Mouse (Mus musculus): Measurements from ENCODE around the gene Kcnq5. TPM values are rescaled to one million over a fixed set of nuclear protein-coding genes. Genes with fewer than 3 reads are reported as not detected.

The Kcnq5 gene
- polyA plus RNA-seq, 1 experiment from 2014 or later, result 1.3 TPM

- ATAC-seq (ENCODE audit: low FRiP score), result peak; percentile 86
- DNase-seq (ENCODE audit: low spot score), result peak; percentile 54
- Histone ChIP-seq H3K9me3 (ENCODE audit: control insufficient read depth, low read length) (no peaks in the 10 kb centered on the region), H3K36me3 (ENCODE audit: control insufficient read depth, insufficient read depth, low read length) (no peaks in the 10 kb centered on the region), H3K27ac (ENCODE audit: low read depth, low read length) (no peak overlapping the region), H3K4me3 (ENCODE audit: low read depth, low read length) (no peak overlapping the region), H3K4me2 (replicated peaks; ENCODE audit: low read depth, low read length) (no peak overlapping the region), H3K4me1 (replicated peaks; ENCODE audit: control insufficient read depth, insufficient read depth, low read length) (no peaks in the 10 kb centered on the region), H3K27me3 (ENCODE audit: control insufficient read depth, insufficient read depth, low read length) (no peaks in the 10 kb centered on the region), H3K9ac (ENCODE audit: low read depth, low read length) (no peak overlapping the region)
- WGBS, result 81% methylated on average over 2 of the region's 2 CpGs
Measured at GRCm38 (mm10) chr1:21805064-21805463, 156.7 kb downstream of the Kcnq5 start.

GRCm38 (mm10) chr1:21804477-21804866, 157.3 kb downstream of the Kcnq5 start:
- no peak for ATAC-seq (ENCODE audit: low FRiP score)
- no peaks in the 10 kb centered on the region for H3K36me3 ChIP-seq (ENCODE audit: control insufficient read depth, insufficient read depth, low read length)
- no peaks in the 10 kb centered on the region for H3K9me3 ChIP-seq (ENCODE audit: control insufficient read depth, low read length)
- no peak for DNase-seq (ENCODE audit: low spot score)
- no peaks in the 10 kb centered on the region for H3K4me1 ChIP-seq (replicated peaks; ENCODE audit: control insufficient read depth, insufficient read depth, low read length)
- no peaks in the 10 kb centered on the region for H3K27me3 ChIP-seq (ENCODE audit: control insufficient read depth, insufficient read depth, low read length)
- H3K27ac ChIP-seq (ENCODE audit: low read depth, low read length), result no peak overlapping the region
- WGBS, result 80% methylated on average over 2 of the region's 2 CpGs
- no peak overlapping the region for H3K4me2 ChIP-seq (replicated peaks; ENCODE audit: low read depth, low read length)
- H3K4me3 ChIP-seq (ENCODE audit: low read depth, low read length), result no peak overlapping the region
- no peak overlapping the region for H3K9ac ChIP-seq (ENCODE audit: low read depth, low read length)

- Histone ChIP-seq H3K27me3 (ENCODE audit: control insufficient read depth, insufficient read depth, low read length) (no peaks in the 10 kb centered on the region), H3K4me2 (replicated peaks; ENCODE audit: low read depth, low read length) (no peak overlapping the region), H3K9me3 (ENCODE audit: control insufficient read depth, low read length) (no peaks in the 10 kb centered on the region), H3K27ac (ENCODE audit: low read depth, low read length) (no peak overlapping the region), H3K4me1 (replicated peaks; ENCODE audit: control insufficient read depth, insufficient read depth, low read length) (no peaks in the 10 kb centered on the region), H3K9ac (ENCODE audit: low read depth, low read length) (no peak overlapping the region), H3K4me3 (ENCODE audit: low read depth, low read length) (no peak overlapping the region), H3K36me3 (ENCODE audit: control insufficient read depth, insufficient read depth, low read length) (no peaks in the 10 kb centered on the region)
- ATAC-seq (ENCODE audit: low FRiP score), result no peak
- no peak for DNase-seq (ENCODE audit: low spot score)
- WGBS, result 82% methylated on average over 5 of the region's 5 CpGs
Measured at GRCm38 (mm10) chr1:21803751-21804476, 157.8 kb downstream of the Kcnq5 start.

GRCm38 (mm10) chr1:21780746-21781145, 181.0 kb downstream of the Kcnq5 start:
- ATAC-seq (ENCODE audit: low FRiP score) (no peak), DNase-seq (ENCODE audit: low spot score) (no peak)
- Histone ChIP-seq H3K4me2 (replicated peaks; ENCODE audit: low read depth, low read length) (no peak overlapping the region), H3K36me3 (ENCODE audit: control insufficient read depth, insufficient read depth, low read length) (no peaks in the 10 kb centered on the region), H3K9ac (ENCODE audit: low read depth, low read length) (no peak overlapping the region), H3K9me3 (ENCODE audit: control insufficient read depth, low read length) (no peaks in the 10 kb centered on the region), H3K4me3 (ENCODE audit: low read depth, low read length) (no peak overlapping the region), H3K4me1 (replicated peaks; ENCODE audit: control insufficient read depth, insufficient read depth, low read length) (no peaks in the 10 kb centered on the region), H3K27me3 (ENCODE audit: control insufficient read depth, insufficient read depth, low read length) (no peaks in the 10 kb centered on the region), H3K27ac (ENCODE audit: low read depth, low read length) (no peak overlapping the region)
- WGBS, result 84% methylated on average over 5 of the region's 5 CpGs

- Histone ChIP-seq H3K4me3 (ENCODE audit: low read depth, low read length) (no peak overlapping the region), H3K27me3 (ENCODE audit: control insufficient read depth, insufficient read depth, low read length) (no peaks in the 10 kb centered on the region), H3K27ac (ENCODE audit: low read depth, low read length) (no peak overlapping the region), H3K4me1 (replicated peaks; ENCODE audit: control insufficient read depth, insufficient read depth, low read length) (no peaks in the 10 kb centered on the region), H3K9ac (ENCODE audit: low read depth, low read length) (no peak overlapping the region), H3K9me3 (ENCODE audit: control insufficient read depth, low read length) (no peaks in the 10 kb centered on the region), H3K36me3 (ENCODE audit: control insufficient read depth, insufficient read depth, low read length) (no peaks in the 10 kb centered on the region), H3K4me2 (replicated peaks; ENCODE audit: low read depth, low read length) (no peak overlapping the region)
- WGBS, result 94% methylated on average over 5 of the region's 5 CpGs
- no peak for DNase-seq (ENCODE audit: low spot score)
- ATAC-seq (ENCODE audit: low FRiP score), result no peak
Measured at GRCm38 (mm10) chr1:21777560-21777959, 184.2 kb downstream of the Kcnq5 start.

- 87% methylated on average over 5 of the region's 5 CpGs for WGBS
Measured at GRCm38 (mm10) chr1:21773931-21774330, 187.8 kb downstream of the Kcnq5 start.

GRCm38 (mm10) chr1:21770494-21770893, 191.2 kb downstream of the Kcnq5 start:
- H3K9me3 ChIP-seq (ENCODE audit: control insufficient read depth, low read length), result no peaks in the 10 kb centered on the region
- no peaks in the 10 kb centered on the region for H3K27me3 ChIP-seq (ENCODE audit: control insufficient read depth, insufficient read depth, low read length)
- 94% methylated on average over 1 of the region's 1 CpGs for WGBS

More at GRCm38 (mm10) chr1:21773931-21774330, 187.8 kb downstream of the Kcnq5 start:
- Histone ChIP-seq H3K9me3 (ENCODE audit: control insufficient read depth, low read length) (no peaks in the 10 kb centered on the region), H3K36me3 (ENCODE audit: control insufficient read depth, insufficient read depth, low read length) (no peaks in the 10 kb centered on the region), H3K4me1 (replicated peaks; ENCODE audit: control insufficient read depth, insufficient read depth, low read length) (no peaks in the 10 kb centered on the region), H3K4me2 (replicated peaks; ENCODE audit: low read depth, low read length) (no peak overlapping the region), H3K4me3 (ENCODE audit: low read depth, low read length) (no peak overlapping the region), H3K27ac (ENCODE audit: low read depth, low read length) (no peak overlapping the region), H3K9ac (ENCODE audit: low read depth, low read length) (no peak overlapping the region), H3K27me3 (ENCODE audit: control insufficient read depth, insufficient read depth, low read length) (no peaks in the 10 kb centered on the region)
- no peak for DNase-seq (ENCODE audit: low spot score)
- no peak for ATAC-seq (ENCODE audit: low FRiP score)

GRCm38 (mm10) chr1:21749297-21749696, 212.4 kb downstream of the Kcnq5 start:
- no peaks in the 10 kb centered on the region for H3K36me3 ChIP-seq (ENCODE audit: control insufficient read depth, insufficient read depth, low read length)
- no peak overlapping the region for H3K9ac ChIP-seq (ENCODE audit: low read depth, low read length)
- no peak overlapping the region for H3K27ac ChIP-seq (ENCODE audit: low read depth, low read length)
- no peak overlapping the region for H3K4me3 ChIP-seq (ENCODE audit: low read depth, low read length)
- no peaks in the 10 kb centered on the region for H3K9me3 ChIP-seq (ENCODE audit: control insufficient read depth, low read length)
- no peak for DNase-seq (ENCODE audit: low spot score)
- no peak for ATAC-seq (ENCODE audit: low FRiP score)
- no peaks in the 10 kb centered on the region for H3K27me3 ChIP-seq (ENCODE audit: control insufficient read depth, insufficient read depth, low read length)
- no peak overlapping the region for H3K4me2 ChIP-seq (replicated peaks; ENCODE audit: low read depth, low read length)
- no peaks in the 10 kb centered on the region for H3K4me1 ChIP-seq (replicated peaks; ENCODE audit: control insufficient read depth, insufficient read depth, low read length)
- WGBS, result 90% methylated on average over 1 of the region's 1 CpGs

More at GRCm38 (mm10) chr1:21770494-21770893, 191.2 kb downstream of the Kcnq5 start:
- DNase-seq (ENCODE audit: low spot score) (no peak), ATAC-seq (ENCODE audit: low FRiP score) (no peak)
- Histone ChIP-seq H3K4me3 (ENCODE audit: low read depth, low read length) (no peak overlapping the region), H3K4me2 (replicated peaks; ENCODE audit: low read depth, low read length) (no peak overlapping the region), H3K36me3 (ENCODE audit: control insufficient read depth, insufficient read depth, low read length) (no peaks in the 10 kb centered on the region), H3K9ac (ENCODE audit: low read depth, low read length) (no peak overlapping the region), H3K4me1 (replicated peaks; ENCODE audit: control insufficient read depth, insufficient read depth, low read length) (no peaks in the 10 kb centered on the region), H3K27ac (ENCODE audit: low read depth, low read length) (no peak overlapping the region)

- ATAC-seq (ENCODE audit: low FRiP score), result no peak
- 80% methylated on average over 1 of the region's 1 CpGs for WGBS
Measured at GRCm38 (mm10) chr1:21729131-21729530, 232.6 kb downstream of the Kcnq5 start.

More at GRCm38 (mm10) chr1:21729131-21729530, 232.6 kb downstream of the Kcnq5 start:
- no peak overlapping the region for H3K4me2 ChIP-seq (replicated peaks; ENCODE audit: low read depth, low read length)
- no peaks in the 10 kb centered on the region for H3K36me3 ChIP-seq (ENCODE audit: control insufficient read depth, insufficient read depth, low read length)
- no peak for DNase-seq (ENCODE audit: low spot score)
- no peak overlapping the region for H3K27ac ChIP-seq (ENCODE audit: low read depth, low read length)
- no peaks in the 10 kb centered on the region for H3K4me1 ChIP-seq (replicated peaks; ENCODE audit: control insufficient read depth, insufficient read depth, low read length)
- H3K9ac ChIP-seq (ENCODE audit: low read depth, low read length), result no peak overlapping the region
- H3K4me3 ChIP-seq (ENCODE audit: low read depth, low read length), result no peak overlapping the region
- H3K27me3 ChIP-seq (ENCODE audit: control insufficient read depth, insufficient read depth, low read length), result no peaks in the 10 kb centered on the region
- H3K9me3 ChIP-seq (ENCODE audit: control insufficient read depth, low read length), result no peaks in the 10 kb centered on the region

Data from hindbrain, embryonic 11.5 days (tissue).